19 mouse cellular contexts compared by ENCODE assay signal in genomic region chr11:21694087-21694486, GRCm38 (mm10).
"Had no signal": no experiment of that assay in that cellular context is flagged by ENCODE, and none has a peak within 500 bp of the region (broad histone marks: within the 10 kb centered on the region; RNA-seq: fewer than 3 reads in every experiment).

No protein-coding gene starts in this region.

- H3K36me3 ChIP-seq: kidney, embryonic 15.5 days; limb, embryonic 12.5 days; limb, embryonic 15.5 days; neural tube, embryonic 12.5 days; neural tube, embryonic 15.5 days had no signal

- H3K9ac ChIP-seq: kidney, embryonic 15.5 days; limb, embryonic 12.5 days; limb, embryonic 15.5 days; liver, embryonic 14.5 days; liver, postnatal 0 days; lung, embryonic 14.5 days; neural tube, embryonic 12.5 days; neural tube, embryonic 15.5 days had no signal

- H3K4me2 ChIP-seq: kidney, embryonic 15.5 days; limb, embryonic 12.5 days; limb, embryonic 15.5 days; liver, embryonic 11.5 days; lung, embryonic 14.5 days; neural tube, embryonic 12.5 days; neural tube, embryonic 15.5 days had no signal

- H3K27me3 ChIP-seq: kidney, embryonic 15.5 days; limb, embryonic 12.5 days; limb, embryonic 15.5 days; megakaryocyte, embryonic 14.5 days; neural tube, embryonic 12.5 days; neural tube, embryonic 15.5 days had no signal

- DNase-seq: kidney, adult 11 months; kidney, adult 8-10 months; kidney, postnatal 10 days; kidney, postnatal 36 days; left cerebral cortex, postnatal 4 days; liver, postnatal 0 days; lung, embryonic 14.5 days; lung, postnatal 36 days; thymus, adult 18-20 months; thymus, postnatal 36 days had no signal

- ATAC-seq: liver, postnatal 0 days; lung, postnatal 0 days had no signal

- H3K27ac ChIP-seq: kidney, embryonic 15.5 days; limb, embryonic 12.5 days; limb, embryonic 15.5 days; liver, embryonic 14.5 days; neural tube, embryonic 12.5 days; neural tube, embryonic 15.5 days had no signal

- H3K9me3 ChIP-seq: kidney, embryonic 15.5 days; limb, embryonic 12.5 days; limb, embryonic 15.5 days; megakaryocyte, embryonic 14.5 days; neural tube, embryonic 12.5 days; neural tube, embryonic 15.5 days had no signal

- H3K4me3 ChIP-seq: kidney, embryonic 15.5 days; limb, embryonic 12.5 days; limb, embryonic 15.5 days; megakaryocyte, embryonic 14.5 days; neural tube, embryonic 12.5 days; neural tube, embryonic 15.5 days had no signal

- H3K4me1 ChIP-seq: kidney, embryonic 15.5 days; limb, embryonic 15.5 days; megakaryocyte, embryonic 14.5 days; neural tube, embryonic 12.5 days; neural tube, embryonic 15.5 days had no signal
